Mouse (Mus musculus) liver, embryonic 14 days (tissue): ENCODE measurements around the gene Vps37b. TPM values are rescaled to one million over a fixed set of nuclear protein-coding genes. Genes with fewer than 3 reads are reported as not detected.

Source experiments
- polyA plus RNA-seq: library from polyadenylated mRNA; depleted of rRNA; stranded (reverse); fragments of >200 nt; gene quantifications from 2 replicates; pipeline ENCODE4 v1.2.3, GENCODE M21; 2012; rRNA removed

Vps37b gene
- polyA plus RNA-seq, result 10.6 and 11.9 TPM in 2 replicates

GRCm38 (mm10) chr5:124032001-124032508, at the start of gene Vps37b:
Gene Vps37b, minus strand, starts transcription at chr5:124032270.

GRCm38 (mm10) chr5:123973299-123974178, 58.5 kb downstream of the Vps37b start, which contains the start of gene Hip1r:
Gene Hip1r, plus strand, starts transcription at chr5:123973628.

Other genes starting within 250 kb of the Vps37b start
- 0.16 and 0.20 TPM in 2 replicates for gene Hcar2, start 166.8 kb downstream of the Vps37b start, polyA plus RNA-seq
- gene Hcar1, start 152.2 kb downstream of the Vps37b start, polyA plus RNA-seq, result 0.05 and 0.07 TPM in 2 replicates
- 21.9 and 23.9 TPM in 2 replicates for gene Denr, start 125.1 kb downstream of the Vps37b start, polyA plus RNA-seq
- 0.27 and 0.51 TPM in 2 replicates for gene Gm43518, start 104.9 kb downstream of the Vps37b start, polyA plus RNA-seq
- gene Ccdc62, start 101.6 kb downstream of the Vps37b start, polyA plus RNA-seq, result 2.7 and 4.0 TPM in 2 replicates
- 6.4 and 7.1 TPM in 2 replicates for gene Hip1r, start 58.6 kb downstream of the Vps37b start, polyA plus RNA-seq
- 2.2 and 2.7 TPM in 2 replicates for gene Abcb9, start 63.5 kb upstream of the Vps37b start, polyA plus RNA-seq
- 9.4 and 10.4 TPM in 2 replicates for gene Ogfod2, start 80.0 kb upstream of the Vps37b start, polyA plus RNA-seq
- 51.5 and 58.2 TPM in 2 replicates for gene Arl6ip4, start 83.8 kb upstream of the Vps37b start, polyA plus RNA-seq
- 4.6 and 4.7 TPM in 2 replicates for gene Pitpnm2, start 217.5 kb upstream of the Vps37b start, polyA plus RNA-seq